Mouse (Mus musculus) liver, embryonic 15.5 days (tissue): Measurements from ENCODE around the gene Ube2e3. TPM values are rescaled to one million over a fixed set of nuclear protein-coding genes. Genes with fewer than 3 reads are reported as not detected.

ENCODE experiments used
- ATAC-seq: fragments of 200-750 bp; cut with Nextera tagmentation; 2 replicates; pipeline ENCODE4 v1.8.0; 2017; ENCODE audit warnings: moderate number of reproducible peaks, mild to moderate bottlenecking, moderate library complexity; ENCODE audit not compliant: insufficient read depth
- H3K27ac ChIP-seq: fragments of 300-500 bp; sonication (generic); replicated peaks from 2 replicates; pipeline ENCODE4 v1.5.1; 2015; ENCODE audit warnings: mild to moderate bottlenecking, inconsistent platforms
- H3K27me3 ChIP-seq: fragments of 300-500 bp; sonication (generic); 2 replicates; pipeline ENCODE4 v1.6.1; 2015; ENCODE audit warnings: mild to moderate bottlenecking, inconsistent platforms
- H3K36me3 ChIP-seq: fragments of 300-500 bp; sonication (generic); replicated peaks from 2 replicates; pipeline ENCODE4 v1.6.1; 2015; ENCODE audit warnings: moderate library complexity, mild to moderate bottlenecking, inconsistent platforms
- H3K4me1 ChIP-seq: fragments of 300-500 bp; sonication (generic); replicated peaks from 2 replicates; pipeline ENCODE4 v1.6.1; 2015; ENCODE audit warnings: inconsistent platforms
- H3K4me2 ChIP-seq: fragments of 300-500 bp; sonication (generic); 2 replicates; pipeline ENCODE4 v1.6.1; 2015; ENCODE audit warnings: moderate library complexity, mild to moderate bottlenecking, inconsistent platforms
- H3K4me3 ChIP-seq: fragments of 300-500 bp; sonication (generic); replicated peaks from 2 replicates; pipeline ENCODE4 v1.5.1; 2015; ENCODE audit warnings: mild to moderate bottlenecking, inconsistent platforms
- H3K9ac ChIP-seq: fragments of 300-500 bp; sonication (generic); 2 replicates; pipeline ENCODE4 v1.6.1; 2015; ENCODE audit warnings: moderate library complexity, mild to moderate bottlenecking, inconsistent platforms
- H3K9me3 ChIP-seq: fragments of 300-500 bp; sonication (generic); replicated peaks from 2 replicates; pipeline ENCODE4 v1.6.1; 2016; ENCODE audit warnings: inconsistent platforms
- WGBS: fragments of 180-500 bp; shearing (Covaris S2); methylation state at CpG from one replicate; pipeline ENCODE4 v1.1.7; 2015; ENCODE audit warnings: mixed read lengths; ENCODE audit not compliant: insufficient replicate concordance; 5-methylcytosine and 5-hydroxymethylcytosine counted together
- polyA plus RNA-seq: library from polyadenylated mRNA; unstranded; fragments of >200 nt; fragmentation: Nextera tagmentation; extraction: Ambion mirVana; gene quantifications from 2 replicates; pipeline ENCODE4 v1.2.1, GENCODE M21; 2015

The Ube2e3 gene
- polyA plus RNA-seq, 1 experiment from 2014 or later: 97.1 TPM

DNA sequence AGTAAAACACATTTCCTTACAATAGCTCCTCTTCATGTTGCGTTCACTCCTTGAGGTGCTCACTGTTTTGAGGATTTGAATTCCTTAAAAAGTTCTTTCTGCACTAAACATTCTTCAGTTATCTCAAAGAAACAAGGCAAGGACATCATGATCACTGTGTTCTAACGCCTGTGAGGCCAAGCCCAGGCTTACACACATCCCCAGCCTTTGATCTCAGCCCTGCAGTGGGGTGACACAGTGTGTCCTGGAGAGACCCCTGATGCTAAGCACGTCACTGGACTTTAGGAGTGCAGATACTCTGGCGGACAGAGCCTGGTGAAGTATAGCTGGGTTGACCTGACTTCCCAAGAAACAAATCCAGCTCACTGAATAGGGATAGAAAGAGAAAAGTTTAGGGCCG lies 3.1 kb upstream of the Ube2e3 start:
- Histone ChIP-seq H3K4me3 (no peak overlapping the region), H3K36me3 (no peaks in the 10 kb centered on the region), H3K9me3 (no peaks in the 10 kb centered on the region), H3K9ac (no peak overlapping the region), H3K27me3 (no peaks in the 10 kb centered on the region), H3K27ac (no peak overlapping the region), H3K4me2 (no peak overlapping the region), H3K4me1 (peaks cover 49% of the 10 kb centered on the region)
- no peak for ATAC-seq
- WGBS: 68% methylated on average over 5 of the region's 5 CpGs

DNA sequence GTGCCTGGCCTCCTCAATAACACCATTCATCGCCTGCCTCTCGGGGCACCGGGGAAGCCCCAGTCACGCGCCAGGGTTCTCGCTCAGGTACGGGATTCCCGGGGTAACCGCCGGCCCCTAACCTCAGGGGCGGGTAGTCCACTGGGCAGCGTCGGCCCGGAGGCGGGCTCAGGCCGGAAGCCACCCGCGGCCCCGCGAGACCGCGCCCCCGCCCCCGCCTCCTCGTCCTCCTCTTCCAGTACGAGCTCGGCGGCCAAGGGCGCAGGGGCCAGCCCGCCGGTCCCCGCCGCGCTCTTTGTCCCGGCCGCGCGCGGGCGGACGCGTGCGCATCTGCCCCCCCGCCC lies 559 bp downstream of the Ube2e3 start:
- Histone ChIP-seq H3K4me3 (peak overlapping the region; percentile 99), H3K27ac (peak overlapping the region; percentile 94), H3K9ac (peak overlapping the region; percentile 100), H3K27me3 (no peaks in the 10 kb centered on the region), H3K4me2 (peak overlapping the region; percentile 83), H3K4me1 (peaks cover 45% of the 10 kb centered on the region), H3K9me3 (no peaks in the 10 kb centered on the region), H3K36me3 (peaks cover 24% of the 10 kb centered on the region)
- WGBS: 0% methylated on average over 42 of the region's 44 CpGs
- peak; percentile 84 for ATAC-seq

DNA sequence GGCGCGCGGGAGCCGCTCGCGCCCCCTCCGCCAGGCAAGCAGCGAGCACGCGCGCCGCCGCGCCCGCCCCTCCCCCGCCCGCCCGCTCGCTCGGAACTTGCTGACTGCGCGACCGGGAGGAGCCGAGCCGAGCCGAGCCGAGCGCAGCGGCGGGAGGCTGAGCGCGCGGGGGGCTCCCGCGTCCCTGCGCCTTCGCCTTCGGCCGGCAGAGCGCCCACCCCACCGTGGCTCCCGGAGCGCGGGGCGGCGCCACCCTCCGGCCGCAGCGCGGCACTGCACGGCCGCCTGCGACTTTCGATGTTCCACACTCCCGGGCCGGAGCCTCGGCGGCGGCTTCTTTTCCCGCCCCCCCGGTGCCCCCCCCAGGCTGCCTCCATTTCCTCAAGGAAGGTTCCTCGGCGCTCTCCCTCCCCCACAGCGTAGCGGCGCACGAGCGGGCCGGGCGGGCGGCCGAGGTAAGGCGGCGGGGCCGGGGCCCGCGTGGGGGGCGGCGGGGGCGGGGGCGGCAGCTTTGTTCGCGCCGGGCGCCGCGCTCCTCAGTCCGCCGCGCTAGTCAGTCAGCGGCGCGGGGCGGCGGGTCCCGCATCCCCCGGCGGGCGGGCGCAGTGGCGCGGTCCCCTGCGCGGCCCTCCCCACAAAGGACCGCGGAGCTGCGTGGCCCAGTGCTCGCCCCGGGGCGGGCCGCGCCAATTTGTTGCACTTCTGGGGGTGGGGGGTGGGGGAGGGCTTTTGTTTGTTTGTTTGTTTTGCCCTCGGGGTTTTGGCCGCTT lies 1.2 kb downstream of the Ube2e3 start:
- H3K4me3 ChIP-seq: peak overlapping the region; percentile 99
- H3K9ac ChIP-seq: peak overlapping the region; percentile 100
- H3K27me3 ChIP-seq: no peaks in the 10 kb centered on the region
- H3K4me1 ChIP-seq: peaks cover 46% of the 10 kb centered on the region
- H3K4me2 ChIP-seq: peak overlapping the region; percentile 83
- WGBS: 2% methylated on average over 97 of the region's 114 CpGs
- no peaks in the 10 kb centered on the region for H3K9me3 ChIP-seq
- H3K36me3 ChIP-seq: peaks cover 26% of the 10 kb centered on the region
- ATAC-seq: peak; percentile 82
- H3K27ac ChIP-seq: peak overlapping the region; percentile 94

DNA sequence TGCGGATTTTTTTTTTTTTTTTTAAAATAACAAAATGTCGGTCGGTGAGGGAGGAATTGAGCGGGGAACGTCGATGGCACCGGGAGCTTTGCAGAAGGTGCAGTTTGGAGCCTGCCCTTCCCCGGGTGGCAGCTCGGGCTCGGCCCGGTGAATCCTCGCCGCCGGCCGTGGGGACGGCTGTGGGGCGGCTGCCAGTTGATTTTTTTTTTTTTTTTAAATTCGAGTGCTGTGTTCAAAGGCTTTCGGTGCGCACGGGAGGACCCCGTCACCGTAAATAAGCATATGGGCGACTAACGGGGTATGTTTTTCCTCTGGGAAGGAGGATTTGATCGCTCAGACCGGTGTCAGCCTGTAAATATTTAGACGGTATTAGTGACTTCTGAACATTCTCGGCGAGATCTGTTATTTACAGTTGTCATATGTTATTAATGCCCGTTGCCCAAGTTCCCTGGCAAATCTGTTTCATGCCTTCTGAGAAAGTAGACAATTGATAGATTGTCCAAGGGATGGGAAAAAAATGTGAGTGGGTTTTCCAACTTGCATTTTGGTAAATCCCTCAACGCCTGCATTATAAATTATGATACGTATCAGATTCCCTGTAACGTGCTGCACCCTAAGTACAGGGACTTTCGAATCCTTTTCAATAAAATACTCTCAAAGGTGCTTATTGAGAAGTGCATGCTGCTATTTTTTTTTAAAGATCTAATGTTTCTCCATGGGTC lies 2.0 kb downstream of the Ube2e3 start:
- WGBS: 3% methylated on average over 35 of the region's 35 CpGs

DNA sequence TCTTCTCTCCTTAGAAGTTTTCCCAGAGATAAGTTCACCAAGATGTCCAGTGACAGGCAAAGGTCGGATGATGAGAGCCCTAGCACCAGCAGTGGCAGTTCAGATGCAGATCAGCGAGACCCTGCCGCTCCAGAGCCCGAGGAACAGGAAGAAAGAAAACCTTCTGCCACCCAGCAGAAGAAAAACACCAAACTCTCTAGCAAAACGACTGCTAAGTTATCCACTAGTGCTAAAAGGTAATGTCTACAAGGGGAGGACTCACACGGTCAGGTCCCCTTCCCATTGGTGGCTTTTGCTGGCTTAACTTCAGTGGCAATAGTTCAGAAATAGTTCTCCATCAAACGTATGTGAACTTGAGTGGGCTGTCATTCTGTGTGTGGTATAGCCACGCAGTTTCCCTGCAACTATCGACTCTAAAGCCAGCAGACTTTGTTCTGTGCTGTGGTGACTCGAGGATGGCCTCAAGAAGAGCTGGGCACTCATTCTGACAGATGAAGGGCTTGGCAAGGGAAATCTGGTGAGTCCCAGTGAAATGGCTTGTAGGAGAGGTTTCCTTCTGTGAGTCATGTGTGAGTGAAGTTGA lies 2.6 kb downstream of the Ube2e3 start:
- H3K4me3 ChIP-seq: peak overlapping the region; percentile 99
- H3K9ac ChIP-seq: peak overlapping the region; percentile 100
- H3K4me1 ChIP-seq: peaks cover 54% of the 10 kb centered on the region
- peaks cover 34% of the 10 kb centered on the region for H3K36me3 ChIP-seq
- no peaks in the 10 kb centered on the region for H3K27me3 ChIP-seq
- 15% methylated on average over 10 of the region's 10 CpGs for WGBS
- peak overlapping the region; percentile 94 for H3K27ac ChIP-seq
- H3K4me2 ChIP-seq: peak overlapping the region; percentile 83
- ATAC-seq: no peak
- H3K9me3 ChIP-seq: no peaks in the 10 kb centered on the region

More for the DNA sequence above, 2.0 kb downstream of the Ube2e3 start:
- Histone ChIP-seq H3K36me3 (peaks cover 29% of the 10 kb centered on the region), H3K27me3 (no peaks in the 10 kb centered on the region), H3K27ac (peak overlapping the region; percentile 94), H3K4me1 (peaks cover 49% of the 10 kb centered on the region), H3K9ac (peak overlapping the region; percentile 100), H3K4me3 (peak overlapping the region; percentile 99), H3K4me2 (peak overlapping the region; percentile 83), H3K9me3 (no peaks in the 10 kb centered on the region)
- 0 out of 2 replicates have a peak, but pooled peaks have one; percentile 12 for ATAC-seq

DNA sequence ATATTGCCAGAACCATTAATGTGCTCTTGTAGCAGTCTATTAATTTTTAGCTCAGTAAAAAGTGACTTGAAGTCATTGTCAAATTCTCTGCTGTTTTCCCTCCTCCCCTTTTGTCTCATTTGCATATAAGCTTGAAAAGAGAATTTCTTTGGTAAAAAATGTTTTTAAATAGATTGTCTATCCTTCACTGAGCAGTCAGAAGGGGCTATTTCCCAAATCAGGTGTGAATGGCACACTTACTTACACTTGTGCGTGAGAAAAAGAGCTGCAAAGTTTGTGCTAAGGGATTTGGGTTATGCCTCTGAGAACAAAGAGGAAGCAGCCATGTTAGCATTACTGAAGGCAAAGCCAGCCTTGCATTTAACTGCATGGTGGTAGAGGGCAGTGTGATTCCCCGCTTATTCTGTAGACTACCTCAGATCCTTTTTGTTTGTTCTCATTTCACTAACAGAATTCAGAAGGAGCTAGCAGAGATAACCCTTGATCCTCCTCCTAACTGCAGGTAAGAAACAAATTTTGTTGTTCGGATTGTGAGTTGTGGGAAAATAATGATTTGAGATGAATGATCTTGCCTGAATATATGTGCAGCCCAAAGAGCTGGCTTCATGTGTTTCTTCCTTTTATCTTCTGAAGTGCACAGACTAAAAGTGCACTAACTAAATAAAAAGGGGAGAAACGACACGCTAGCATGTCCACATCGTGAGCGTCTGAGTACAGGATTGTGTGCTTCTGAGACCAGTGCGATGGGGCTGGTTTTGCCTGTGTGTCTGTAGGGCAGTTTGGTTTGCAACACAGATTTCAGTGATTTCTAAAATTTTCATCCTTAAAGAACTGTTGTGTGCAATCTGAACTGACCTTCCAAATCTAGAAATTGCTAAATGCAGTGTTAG lies 4.3 kb downstream of the Ube2e3 start:
- Histone ChIP-seq H3K4me3 (peak overlapping the region; percentile 99), H3K9ac (no peak overlapping the region), H3K36me3 (peaks cover 36% of the 10 kb centered on the region), H3K4me1 (peaks cover 56% of the 10 kb centered on the region), H3K27ac (0 out of 2 replicates have a peak overlapping the region, but pooled peaks have one; percentile 35), H3K27me3 (no peaks in the 10 kb centered on the region), H3K4me2 (peak overlapping the region; percentile 83), H3K9me3 (no peaks in the 10 kb centered on the region)
- ATAC-seq: no peak
- WGBS: 58% methylated on average over 8 of the region's 8 CpGs

DNA sequence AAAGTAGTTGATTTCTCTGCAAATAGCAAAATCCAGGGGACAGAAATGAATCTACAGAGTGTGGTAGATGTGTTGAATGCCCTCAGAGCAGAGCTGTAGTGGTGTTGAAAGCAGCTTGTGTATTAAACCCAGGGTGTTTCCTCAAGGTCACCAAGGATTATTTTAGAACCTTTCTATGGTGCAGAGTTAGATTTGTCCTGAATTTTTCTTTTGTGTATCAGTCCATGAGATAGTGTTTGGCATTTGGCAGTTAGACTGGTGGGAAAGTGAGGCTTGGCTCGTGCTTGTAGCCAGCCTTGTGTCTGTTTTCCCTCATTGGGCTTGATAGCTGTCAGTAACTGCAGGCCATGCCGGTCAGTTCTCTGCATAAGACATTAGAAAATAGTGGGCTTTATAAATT lies 6.0 kb downstream of the Ube2e3 start:
- no peak for ATAC-seq
- H3K27ac ChIP-seq: 0 out of 2 replicates have a peak overlapping the region, but pooled peaks have one; percentile 1
- H3K9ac ChIP-seq: no peak overlapping the region
- no peak overlapping the region for H3K4me3 ChIP-seq
- WGBS: 59% methylated on average over 2 of the region's 2 CpGs
- H3K4me2 ChIP-seq: peak overlapping the region; percentile 1; the same call in 1 of the 2 replicates
- H3K36me3 ChIP-seq: peaks cover 36% of the 10 kb centered on the region
- no peaks in the 10 kb centered on the region for H3K27me3 ChIP-seq
- peaks cover 52% of the 10 kb centered on the region for H3K4me1 ChIP-seq
- no peaks in the 10 kb centered on the region for H3K9me3 ChIP-seq

DNA sequence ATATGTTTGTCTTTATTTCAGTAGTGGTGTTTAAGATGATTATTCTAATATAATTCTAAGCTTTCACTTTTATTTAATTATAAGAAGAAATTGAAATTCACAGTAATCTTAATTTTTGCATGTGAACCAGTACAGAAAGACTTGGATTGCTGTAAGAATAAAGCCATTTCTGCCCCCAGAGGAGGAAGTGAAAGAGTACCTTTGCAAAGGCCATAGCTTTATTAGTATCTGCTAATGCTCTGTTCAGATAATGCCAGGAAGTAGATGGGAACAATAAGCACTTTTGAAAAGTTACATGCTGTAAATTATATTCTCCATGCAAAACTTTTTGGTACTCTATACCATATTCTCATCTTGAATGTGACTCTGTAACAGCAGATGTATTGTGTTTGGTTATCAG lies 8.1 kb downstream of the Ube2e3 start:
- no peak overlapping the region for H3K9ac ChIP-seq
- H3K4me3 ChIP-seq: no peak overlapping the region
- peaks cover 30% of the 10 kb centered on the region for H3K36me3 ChIP-seq
- peaks cover 49% of the 10 kb centered on the region for H3K4me1 ChIP-seq
- H3K4me2 ChIP-seq: no peak overlapping the region
- no peaks in the 10 kb centered on the region for H3K27me3 ChIP-seq
- no peaks in the 10 kb centered on the region for H3K9me3 ChIP-seq
- no peak overlapping the region for H3K27ac ChIP-seq
- ATAC-seq: no peak

DNA sequence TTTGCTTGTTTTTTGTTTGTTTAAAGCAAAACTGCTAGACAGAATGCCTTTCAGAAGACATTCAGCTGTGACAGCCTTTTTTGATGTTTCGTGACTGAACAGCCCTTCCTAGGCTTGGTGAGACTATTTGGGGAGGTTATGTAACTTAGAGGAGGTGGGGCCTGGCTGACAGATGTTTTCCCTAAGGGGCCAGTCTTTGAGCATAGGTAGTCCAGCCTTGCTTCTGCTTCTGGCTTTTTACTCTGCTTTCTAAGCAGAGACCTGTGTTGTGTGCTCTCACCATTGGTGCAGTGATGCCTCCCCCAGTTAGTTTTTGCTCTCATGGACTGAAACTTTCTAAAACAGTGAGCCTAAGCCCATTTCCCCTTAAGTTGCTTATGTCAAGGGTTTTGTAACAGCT lies 14.1 kb downstream of the Ube2e3 start:
- Histone ChIP-seq H3K4me2 (peak overlapping the region; percentile 51), H3K36me3 (no peaks in the 10 kb centered on the region), H3K9me3 (no peaks in the 10 kb centered on the region), H3K4me3 (peak overlapping the region; percentile 12; the same call in 1 of the 2 replicates), H3K27me3 (no peaks in the 10 kb centered on the region), H3K27ac (peak overlapping the region; percentile 93), H3K4me1 (peaks cover 57% of the 10 kb centered on the region), H3K9ac (peak overlapping the region; percentile 42; the same call in 1 of the 2 replicates)
- peak; percentile 65 for ATAC-seq
- WGBS: 65% methylated on average over 1 of the region's 1 CpGs

DNA sequence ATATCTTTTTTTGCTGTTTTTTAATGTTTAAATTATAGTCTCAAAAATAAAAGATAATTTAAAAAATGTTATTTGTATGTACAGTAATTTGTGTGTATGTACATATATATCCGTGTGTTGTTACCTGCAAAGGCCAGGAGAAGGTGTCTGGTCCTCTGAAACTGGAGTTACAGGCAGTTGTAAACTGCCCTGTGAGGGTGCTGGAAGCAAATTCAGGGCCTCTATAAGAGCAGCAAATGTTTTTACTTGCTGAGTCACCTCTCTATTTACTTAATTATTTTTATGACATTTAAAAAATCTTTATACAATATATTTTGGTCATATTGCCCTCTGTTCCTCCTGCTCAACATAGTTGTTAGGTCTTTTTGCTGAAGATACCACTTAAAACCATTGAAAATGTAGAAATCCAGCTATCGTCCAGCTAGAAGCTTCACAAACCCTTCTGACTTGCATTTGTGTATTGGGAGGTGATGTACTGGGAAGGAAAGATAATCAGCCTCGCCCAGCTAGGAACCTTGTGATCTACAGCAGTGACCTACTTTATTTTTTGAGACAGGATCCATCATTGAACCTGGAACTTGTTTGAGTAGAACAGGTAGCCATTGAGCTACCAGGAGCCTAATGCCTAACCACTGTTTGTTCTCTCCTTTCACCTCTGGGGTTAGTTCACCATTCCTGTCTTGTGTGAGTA lies 15.0 kb downstream of the Ube2e3 start:
- peak overlapping the region; percentile 93 for H3K27ac ChIP-seq
- H3K4me1 ChIP-seq: peaks cover 58% of the 10 kb centered on the region
- no peaks in the 10 kb centered on the region for H3K36me3 ChIP-seq
- WGBS: 24% methylated on average over 3 of the region's 3 CpGs
- peak; percentile 95 for ATAC-seq
- no peaks in the 10 kb centered on the region for H3K27me3 ChIP-seq
- H3K4me3 ChIP-seq: peak overlapping the region; percentile 35
- H3K4me2 ChIP-seq: peak overlapping the region; percentile 60
- no peaks in the 10 kb centered on the region for H3K9me3 ChIP-seq
- peak overlapping the region; percentile 31 for H3K9ac ChIP-seq
